Mouse (Mus musculus) liver, embryonic 11.5 days (tissue): ENCODE measurements around the gene Mark2. TPM values are rescaled to one million over a fixed set of nuclear protein-coding genes. Genes with fewer than 3 reads are reported as not detected.

Experiments
- ATAC-seq: fragments of 200-750 bp; cut with Nextera tagmentation; replicated peaks from 2 replicates; pipeline ENCODE4 v1.8.0; 2017; ENCODE audit warnings: moderate number of reproducible peaks, mild to moderate bottlenecking, moderate TSS enrichment, moderate library complexity; ENCODE audit not compliant: low FRiP score
- DNase-seq: peaks from one replicate; pipeline ENCODE4 v3.0.0-alpha.2; 2017; ENCODE audit warnings: low spot score
- H3K27ac ChIP-seq: fragments of 300-500 bp; sonication (generic); 2 replicates; pipeline ENCODE4 v1.5.1; 2014; ENCODE audit warnings: mild to moderate bottlenecking, low read depth, low read length, control low read depth
- H3K27me3 ChIP-seq: fragments of 300-500 bp; sonication (generic); replicated peaks from 2 replicates; pipeline ENCODE4 v1.6.1; 2014; ENCODE audit warnings: low read length, mixed read lengths; ENCODE audit not compliant: control insufficient read depth, insufficient read depth
- H3K36me3 ChIP-seq: fragments of 300-500 bp; sonication (generic); 2 replicates; pipeline ENCODE4 v1.6.1; 2014; ENCODE audit warnings: mild to moderate bottlenecking, low read length, moderate library complexity, mixed read lengths; ENCODE audit not compliant: control insufficient read depth, insufficient read depth
- H3K4me1 ChIP-seq: fragments of 300-500 bp; sonication (generic); replicated peaks from 2 replicates; pipeline ENCODE4 v1.6.1; 2014; ENCODE audit warnings: low read length, mixed read lengths; ENCODE audit not compliant: control insufficient read depth, insufficient read depth
- H3K4me2 ChIP-seq: fragments of 300-500 bp; sonication (generic); 2 replicates; pipeline ENCODE4 v1.6.1; 2014; ENCODE audit warnings: mild to moderate bottlenecking, control low read depth, moderate library complexity
- H3K4me3 ChIP-seq: fragments of 300-500 bp; sonication (generic); 2 replicates; pipeline ENCODE4 v1.5.1; 2014; ENCODE audit warnings: low read depth, low read length, control low read depth
- H3K9ac ChIP-seq: fragments of 300-500 bp; sonication (generic); 2 replicates; pipeline ENCODE4 v1.6.1; 2014; ENCODE audit warnings: low read depth, low read length, control low read depth
- H3K9me3 ChIP-seq: fragments of 300-500 bp; sonication (generic); 2 replicates; pipeline ENCODE4 v1.6.1; 2016; ENCODE audit warnings: low read length, inconsistent platforms, mixed read lengths; ENCODE audit not compliant: control insufficient read depth
- WGBS: fragments of 180-500 bp; shearing (Covaris S2); extraction: QIAGEN DNeasy Blood & Tissue Kit; methylation state at CpG from one replicate; pipeline ENCODE4 v1.1.7; 2014; 5-methylcytosine and 5-hydroxymethylcytosine counted together
- polyA plus RNA-seq: library from polyadenylated mRNA; unstranded; fragments of >200 nt; fragmentation: Nextera tagmentation; extraction: Ambion mirVana; gene quantifications from 2 replicates; pipeline ENCODE4 v1.2.1, GENCODE M21; 2014

Mark2 gene
- polyA plus RNA-seq, 1 experiment from 2014 or later: 50.3 TPM

- Histone ChIP-seq H3K4me3 (no peak overlapping the region), H3K9ac (no peak overlapping the region), H3K4me1 (peaks cover 9% of the 10 kb centered on the region), H3K4me2 (no peak overlapping the region), H3K9me3 (no peaks in the 10 kb centered on the region), H3K27ac (no peak overlapping the region), H3K36me3 (peaks cover 16% of the 10 kb centered on the region), H3K27me3 (no peaks in the 10 kb centered on the region)
- no peak for DNase-seq
- 88% methylated on average over 9 of the region's 9 CpGs for WGBS
- no peak for ATAC-seq
Measured at GRCm38 (mm10) chr19:7235461-7235860, 106.2 kb downstream of the Mark2 start.

GRCm38 (mm10) chr19:7234537-7235221 is 107.0 kb downstream of the Mark2 start:
- Histone ChIP-seq H3K4me2 (no peak overlapping the region), H3K27ac (no peak overlapping the region), H3K9me3 (no peaks in the 10 kb centered on the region), H3K36me3 (peaks cover 23% of the 10 kb centered on the region), H3K27me3 (no peaks in the 10 kb centered on the region), H3K4me1 (peaks cover 3% of the 10 kb centered on the region), H3K9ac (no peak overlapping the region), H3K4me3 (no peak overlapping the region)
- 64% methylated on average over 8 of the region's 8 CpGs for WGBS
- ATAC-seq: peak; percentile 64
- no peak for DNase-seq

- Histone ChIP-seq H3K4me1 (no peaks in the 10 kb centered on the region), H3K4me3 (no peak overlapping the region), H3K9me3 (no peaks in the 10 kb centered on the region), H3K27ac (no peak overlapping the region), H3K4me2 (no peak overlapping the region), H3K27me3 (no peaks in the 10 kb centered on the region), H3K9ac (no peak overlapping the region), H3K36me3 (peaks cover 35% of the 10 kb centered on the region)
- DNase-seq: no peak
- ATAC-seq: no peak
- WGBS: 70% methylated on average over 6 of the region's 6 CpGs
Measured at GRCm38 (mm10) chr19:7226511-7226914, 115.1 kb downstream of the Mark2 start.

Other genes starting within 250 kb of the Mark2 start
- 0.60 and 0.64 TPM in 2 replicates for gene Flrt1, start 236.1 kb downstream of the Mark2 start, polyA plus RNA-seq
- 139 and 140 TPM in 2 replicates for gene Otub1, start 135.5 kb downstream of the Mark2 start, polyA plus RNA-seq
- gene Cox8a, start 124.2 kb downstream of the Mark2 start, polyA plus RNA-seq: 1,017 and 1,108 TPM in 2 replicates
- gene Naa40, start 100.7 kb downstream of the Mark2 start, polyA plus RNA-seq: 70.7 and 76.0 TPM in 2 replicates
- 7.5 and 8.7 TPM in 2 replicates for gene Rcor2, start 74.5 kb downstream of the Mark2 start, polyA plus RNA-seq
- gene Spindoc, start 41.1 kb upstream of the Mark2 start, polyA plus RNA-seq: 16.2 and 16.7 TPM in 2 replicates
- 3.5 and 4.8 TPM in 2 replicates for gene 2700081O15Rik, start 75.8 kb upstream of the Mark2 start, polyA plus RNA-seq
- 77.3 and 78.3 TPM in 2 replicates for gene Rtn3, start 141.4 kb upstream of the Mark2 start, polyA plus RNA-seq
- gene Atl3, start 152.2 kb upstream of the Mark2 start, polyA plus RNA-seq: 10.7 and 11.2 TPM in 2 replicates
- 16.0 TPM in 2 replicates for gene Pla2g16, start 215.6 kb upstream of the Mark2 start, polyA plus RNA-seq